Comparison of ENCODE assay signal across 9 mouse cellular contexts in the genomic region with DNA sequence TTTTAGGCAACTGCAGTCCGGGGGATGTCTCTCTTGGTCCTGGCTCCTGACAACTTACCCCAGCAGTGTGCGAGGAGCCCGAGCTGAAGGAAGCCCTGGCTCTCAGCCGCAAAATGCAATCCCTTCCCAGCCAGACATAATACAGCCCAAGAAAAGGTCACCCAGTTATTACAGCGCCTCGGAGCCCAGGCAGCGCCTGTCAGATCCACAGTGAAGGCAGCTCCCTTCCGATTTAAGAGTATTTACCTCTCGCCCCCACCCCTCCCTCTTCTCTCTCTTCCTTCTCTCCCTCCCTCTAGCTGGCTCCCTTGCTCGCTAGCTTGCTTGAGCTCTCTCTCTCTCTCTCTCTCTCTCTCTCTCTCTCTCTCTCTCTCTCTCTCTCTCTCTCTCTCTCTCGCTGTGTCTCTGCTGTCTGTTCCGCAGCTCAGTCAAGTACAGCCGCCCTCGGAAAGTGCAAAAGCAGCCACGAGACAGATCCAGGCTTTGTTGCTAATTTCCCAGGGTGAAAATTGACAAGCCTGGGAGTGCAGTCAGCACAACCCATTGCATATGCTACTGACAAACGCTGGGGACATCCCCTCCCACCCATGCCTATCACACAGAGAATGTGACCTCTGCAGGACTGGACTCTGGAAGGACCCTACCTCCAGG.
DNase-seq lines count a peak whose midpoint lies in the region; ATAC-seq lines count a peak whose summit lies in the region.
"Had no signal": no experiment of that assay in that cellular context is flagged by ENCODE, and none has a peak within 500 bp of the region (broad histone marks: within the 10 kb centered on the region; RNA-seq: fewer than 3 reads in every experiment).

No protein-coding gene starts in this region.

- DNase-seq in adrenal gland, postnatal 14 days = peak; percentile 19
- no peak for DNase-seq in adrenal gland, adult 8-10 months
- DNase-seq in Muller cell, postnatal 12 days (ENCODE audit: inconsistent ontology term) = peak; percentile 35
- DNase-seq in frontal cortex, postnatal 10 days (ENCODE audit: low spot score in 2 of 2) = peak; percentile 35 to 49
- DNase-seq in layer of hippocampus, postnatal 10 days (ENCODE audit: low spot score in 2 of 2) = peak; percentile 50 to 59
- DNase-seq in midbrain, embryonic 14.5 days = peak; percentile 68
- DNase-seq in urinary bladder, postnatal 36 days (ENCODE audit: low spot score in 2 of 2) = no peak

- H3K36me3 ChIP-seq in midbrain, embryonic 14.5 days (ENCODE audit: control insufficient read depth, insufficient read depth, low read length) = no peaks in the 10 kb centered on the region

- H3K9me3 ChIP-seq in midbrain, embryonic 14.5 days (ENCODE audit: control insufficient read depth, low read length) = no peaks in the 10 kb centered on the region

- peak overlapping the region; percentile 43 for H3K4me3 ChIP-seq in midbrain, embryonic 14.5 days (replicated peaks; ENCODE audit: low read depth, low read length)

- peak; percentile 1 for ATAC-seq in midbrain, embryonic 14.5 days (ENCODE audit: low FRiP score, low TSS enrichment)
- no peak for ATAC-seq in erythroblast, adult 5-6 weeks (replicated peaks; ENCODE audit: low FRiP score, poor library complexity, severe bottlenecking)

- under 1% methylated on average over 16 of the region's 16 CpGs for WGBS in midbrain, embryonic 14.5 days

- peak overlapping the region; percentile 58 for H3K4me2 ChIP-seq in midbrain, embryonic 14.5 days (ENCODE audit: low read length)

- H3K4me1 ChIP-seq in midbrain, embryonic 14.5 days (ENCODE audit: control insufficient read depth, insufficient read depth, low read length) = peaks cover 18% of the 10 kb centered on the region; the same call in 1 of the 2 replicates

- H3K27ac ChIP-seq in midbrain, embryonic 14.5 days (replicated peaks; ENCODE audit: low read depth, low read length) = peak overlapping the region; percentile 75
- H3K27ac ChIP-seq: macrophage had no signal

- peak overlapping the region; percentile 55 for H3K9ac ChIP-seq in midbrain, embryonic 14.5 days (replicated peaks; ENCODE audit: low read length)

- no peaks in the 10 kb centered on the region for H3K27me3 ChIP-seq in midbrain, embryonic 14.5 days (ENCODE audit: control insufficient read depth, insufficient read depth, low read length)

Comparison
In these comparisons a context has a peak if more than half of its experiments do, and no peak if none do; other contexts are left out.
1. DNase-seq: peak in adrenal gland, postnatal 14 days (single experiment), Muller cell, postnatal 12 days (single experiment), frontal cortex, postnatal 10 days (2 of 2), layer of hippocampus, postnatal 10 days (2 of 2) and midbrain, embryonic 14.5 days (single experiment); none in adrenal gland, adult 8-10 months (single experiment) and urinary bladder, postnatal 36 days (0 of 2).